Mouse (Mus musculus) forebrain, embryonic 12.5 days (tissue): ENCODE results near the gene Stk38l. TPM values are rescaled to one million over a fixed set of nuclear protein-coding genes. Genes with fewer than 3 reads are reported as not detected.

ENCODE experiments used
- ATAC-seq: fragments of 200-750 bp; cut with Nextera tagmentation; 2 replicates; pipeline ENCODE4 v1.8.0; 2017; ENCODE audit warnings: moderate TSS enrichment; ENCODE audit not compliant: low FRiP score
- H3K27ac ChIP-seq: fragments of 300-500 bp; sonication (generic); 2 replicates; pipeline ENCODE4 v1.5.1; 2016; ENCODE audit warnings: mild to moderate bottlenecking
- H3K27me3 ChIP-seq: fragments of 300-500 bp; sonication (generic); 2 replicates; pipeline ENCODE4 v1.6.1; 2016; ENCODE audit warnings: mild to moderate bottlenecking
- H3K36me3 ChIP-seq: fragments of 300-500 bp; sonication (generic); replicated peaks from 2 replicates; pipeline ENCODE4 v1.6.1; 2016; ENCODE audit warnings: mild to moderate bottlenecking
- H3K4me1 ChIP-seq: fragments of 300-500 bp; sonication (generic); 2 replicates; pipeline ENCODE4 v1.6.1; 2016
- H3K4me2 ChIP-seq: fragments of 300-500 bp; sonication (generic); 2 replicates; pipeline ENCODE4 v1.6.1; 2016; ENCODE audit warnings: mild to moderate bottlenecking, moderate library complexity
- H3K4me3 ChIP-seq: fragments of 300-500 bp; sonication (generic); replicated peaks from 2 replicates; pipeline ENCODE4 v1.5.1; 2016; ENCODE audit warnings: mild to moderate bottlenecking
- H3K9ac ChIP-seq: fragments of 300-500 bp; sonication (generic); 2 replicates; pipeline ENCODE4 v1.6.1; 2016; ENCODE audit warnings: mild to moderate bottlenecking
- H3K9me3 ChIP-seq: fragments of 300-500 bp; sonication (generic); 2 replicates; pipeline ENCODE4 v1.6.1; 2016
- WGBS: fragments of 180-500 bp; shearing (Covaris S2); methylation state at CpG from one replicate; pipeline ENCODE4 v1.1.7; 2016; 5-methylcytosine and 5-hydroxymethylcytosine counted together
- polyA plus RNA-seq: library from polyadenylated mRNA; unstranded; fragments of >200 nt; fragmentation: Nextera tagmentation; extraction: Ambion mirVana; gene quantifications from 2 replicates; pipeline ENCODE4 v1.2.1, GENCODE M21; 2016

The Stk38l gene
- polyA plus RNA-seq, 1 experiment from 2014 or later = 17.6 TPM

DNA sequence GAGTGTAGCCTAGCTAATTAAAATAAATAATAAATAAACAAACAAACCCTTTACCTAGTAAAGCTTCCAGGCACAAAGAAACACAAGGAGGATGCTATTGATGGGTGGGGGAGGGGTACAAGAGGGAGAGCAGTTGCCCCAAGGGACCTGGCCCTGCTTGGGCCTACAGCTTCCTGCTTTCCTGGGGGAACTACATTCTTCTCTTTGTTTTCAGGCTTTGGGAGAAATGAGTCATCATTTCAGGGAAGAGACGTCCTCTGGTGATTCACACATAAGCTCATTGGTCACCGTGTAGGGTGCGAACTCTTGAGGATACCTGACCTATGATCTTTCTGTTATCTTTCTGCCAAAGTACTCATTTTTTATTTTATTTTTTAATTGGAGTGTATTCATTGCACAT, 68.7 kb downstream of the Stk38l start:
- Histone ChIP-seq H3K27me3 (peaks cover 30% of the 10 kb centered on the region), H3K4me3 (no peak overlapping the region), H3K4me1 (peaks cover 14% of the 10 kb centered on the region), H3K9ac (no peak overlapping the region), H3K36me3 (no peaks in the 10 kb centered on the region), H3K9me3 (no peaks in the 10 kb centered on the region), H3K27ac (no peak overlapping the region), H3K4me2 (no peak overlapping the region)
- ATAC-seq = no peak
- WGBS = 73% methylated on average over 3 of the region's 3 CpGs

DNA sequence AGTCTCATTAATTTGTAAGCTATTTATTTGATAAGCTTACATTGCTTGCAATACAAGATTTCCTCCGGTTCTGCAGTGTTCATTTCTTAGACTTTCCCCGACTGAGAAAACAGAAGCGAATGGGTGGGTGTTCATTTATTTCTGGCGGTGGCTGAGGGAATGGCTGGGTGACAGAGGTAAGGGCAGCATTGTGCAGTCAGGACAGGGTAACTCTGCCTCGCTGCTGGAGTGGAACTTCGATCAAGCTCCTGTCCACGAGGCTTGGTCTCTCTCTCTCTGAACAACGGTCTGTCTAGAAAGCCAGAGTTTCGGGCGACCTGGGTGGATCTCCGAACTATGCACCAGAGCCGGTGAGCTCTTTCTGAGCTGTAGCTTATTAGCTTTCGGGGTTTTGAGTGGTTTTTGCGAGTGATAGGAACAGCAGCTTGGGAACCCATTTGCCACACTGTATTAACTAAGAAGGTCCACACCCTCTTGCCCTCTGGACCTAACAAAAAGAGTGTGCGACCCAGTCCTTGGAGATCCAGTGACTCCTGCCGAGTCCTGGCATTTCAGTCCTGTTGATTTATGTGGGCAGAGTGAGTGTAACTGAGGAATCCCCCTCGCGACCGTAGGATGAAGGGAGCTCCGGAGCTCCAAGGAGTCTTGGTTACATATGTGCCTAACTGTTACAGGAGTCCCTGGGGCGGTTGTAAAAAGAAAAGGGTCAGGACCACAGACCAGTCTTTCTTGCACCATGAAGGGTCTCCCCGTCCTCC, 70.5 kb downstream of the Stk38l start:
- peak overlapping the region; percentile 48 for H3K4me3 ChIP-seq
- WGBS = 17% methylated on average over 22 of the region's 22 CpGs
- peak overlapping the region; percentile 86 for H3K4me2 ChIP-seq
- H3K4me1 ChIP-seq = peaks cover 14% of the 10 kb centered on the region
- H3K9ac ChIP-seq = peak overlapping the region; percentile 46
- H3K27me3 ChIP-seq = peaks cover 30% of the 10 kb centered on the region
- no peaks in the 10 kb centered on the region for H3K36me3 ChIP-seq
- H3K9me3 ChIP-seq = no peaks in the 10 kb centered on the region
- no peak; the same call in 1 of the 2 replicates for ATAC-seq
- no peak overlapping the region for H3K27ac ChIP-seq

GRCm38 (mm10) chr6:146795924-146796545, 71.2 kb downstream of the Stk38l start, which contains the start of gene Arntl2:
Gene Arntl2 (plus strand): TSS chr6:146796055.
- Histone ChIP-seq H3K27me3 (peaks cover 30% of the 10 kb centered on the region), H3K9ac (peak within 1 kb of the TSS; percentile 46), H3K27ac (no peak within 1 kb of the TSS), H3K4me2 (peak within 1 kb of the TSS; percentile 86), H3K4me1 (peaks cover 14% of the 10 kb centered on the region), H3K9me3 (no peaks in the 10 kb centered on the region), H3K36me3 (no peaks in the 10 kb centered on the region), H3K4me3 (peak within 1 kb of the TSS; percentile 48)
- ATAC-seq = peak; percentile 95
- WGBS = 2% methylated on average over 36 of the region's 36 CpGs

DNA sequence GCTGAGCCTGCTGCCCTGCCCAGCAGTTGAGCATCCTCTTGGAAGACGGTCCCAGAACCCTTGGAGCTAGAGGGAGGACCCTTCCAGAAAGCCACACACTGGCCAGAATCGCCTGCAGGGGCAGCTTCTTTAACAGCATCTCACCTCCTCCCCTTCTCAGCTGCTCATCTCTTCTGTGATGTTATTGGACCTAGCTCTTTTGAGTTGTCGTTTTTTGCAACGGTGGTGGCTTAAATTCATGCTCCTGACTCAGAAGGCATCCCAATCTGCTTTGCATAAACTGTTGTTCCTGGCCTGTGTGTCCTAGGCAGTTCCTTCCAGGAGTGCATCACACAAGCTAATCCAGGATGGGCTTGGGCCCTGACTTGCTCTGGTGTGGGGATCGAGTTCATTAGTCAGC, 72.7 kb downstream of the Stk38l start:
- Histone ChIP-seq H3K36me3 (no peaks in the 10 kb centered on the region), H3K27me3 (peaks cover 30% of the 10 kb centered on the region), H3K9me3 (no peaks in the 10 kb centered on the region), H3K4me3 (no peak overlapping the region), H3K4me2 (no peak overlapping the region), H3K4me1 (peaks cover 14% of the 10 kb centered on the region), H3K9ac (no peak overlapping the region), H3K27ac (no peak overlapping the region)
- WGBS = 62% methylated on average over 5 of the region's 5 CpGs
- no peak for ATAC-seq

- Histone ChIP-seq H3K4me3 (no peak overlapping the region), H3K9me3 (no peaks in the 10 kb centered on the region), H3K9ac (no peak overlapping the region), H3K27ac (no peak overlapping the region), H3K27me3 (no peaks in the 10 kb centered on the region), H3K4me2 (no peak overlapping the region), H3K4me1 (no peaks in the 10 kb centered on the region), H3K36me3 (no peaks in the 10 kb centered on the region)
- ATAC-seq = no peak
- WGBS = 94% methylated on average over 6 of the region's 6 CpGs
Observed at GRCm38 (mm10) chr6:146809991-146810390, 85.2 kb downstream of the Stk38l start.

GRCm38 (mm10) chr6:146813007-146813406, 88.2 kb downstream of the Stk38l start:
- Histone ChIP-seq H3K36me3 (no peaks in the 10 kb centered on the region), H3K9ac (no peak overlapping the region)
- no peak for ATAC-seq

DNA sequence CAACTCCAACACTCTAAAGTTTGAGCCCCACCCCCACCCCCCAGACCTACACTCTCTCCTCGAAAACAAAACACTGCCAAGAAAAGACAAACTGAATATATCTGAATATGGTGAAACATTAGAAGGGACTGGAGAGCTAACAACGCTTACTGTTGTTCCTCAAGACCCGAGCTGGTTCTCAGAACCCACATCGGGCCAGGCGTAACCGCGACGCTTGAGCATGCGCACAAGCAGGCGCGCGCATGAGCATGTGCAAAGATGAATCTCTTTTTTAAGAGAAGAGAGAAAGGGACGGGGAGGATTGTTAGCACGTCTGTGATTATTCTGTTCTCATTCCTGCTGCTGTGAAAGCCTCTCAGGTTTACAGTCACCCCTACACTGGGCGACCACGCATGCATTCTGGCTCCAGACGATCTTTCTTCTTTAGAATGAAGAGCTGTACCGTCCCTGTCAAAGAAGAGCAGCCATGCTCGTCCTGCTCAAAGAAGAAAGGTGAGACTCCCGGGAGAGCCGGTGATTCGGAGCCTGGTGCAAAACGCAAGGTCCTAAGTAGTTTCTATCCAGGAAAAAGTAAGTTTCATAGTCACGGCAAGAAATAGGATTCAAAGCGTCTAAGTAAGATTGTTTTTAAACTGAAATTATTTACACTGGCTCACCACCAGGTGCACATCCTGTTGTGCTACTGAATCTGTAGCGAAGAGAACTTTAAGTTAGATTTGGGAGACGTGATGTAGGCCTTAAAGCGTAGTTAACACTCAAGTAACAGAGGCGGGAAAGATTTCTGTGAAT, 95.6 kb downstream of the Stk38l start:
- no peak for ATAC-seq
- 86% methylated on average over 29 of the region's 29 CpGs for WGBS
- no peak overlapping the region for H3K9ac ChIP-seq

More at GRCm38 (mm10) chr6:146813007-146813406, 88.2 kb downstream of the Stk38l start:
- Histone ChIP-seq H3K4me2 (no peak overlapping the region), H3K27me3 (no peaks in the 10 kb centered on the region), H3K9me3 (no peaks in the 10 kb centered on the region), H3K27ac (no peak overlapping the region), H3K4me1 (no peaks in the 10 kb centered on the region), H3K4me3 (no peak overlapping the region)
- 89% methylated on average over 5 of the region's 5 CpGs for WGBS

GRCm38 (mm10) chr6:146821958-146822357, 97.2 kb downstream of the Stk38l start:
- no peak overlapping the region for H3K27ac ChIP-seq
- no peak for ATAC-seq
- no peaks in the 10 kb centered on the region for H3K9me3 ChIP-seq
- WGBS = 93% methylated on average over 13 of the region's 13 CpGs
- no peak overlapping the region for H3K9ac ChIP-seq
- no peaks in the 10 kb centered on the region for H3K36me3 ChIP-seq
- H3K4me2 ChIP-seq = no peak overlapping the region
- H3K27me3 ChIP-seq = no peaks in the 10 kb centered on the region
- H3K4me1 ChIP-seq = no peaks in the 10 kb centered on the region
- H3K4me3 ChIP-seq = no peak overlapping the region

More for the DNA sequence above, 95.6 kb downstream of the Stk38l start:
- no peak overlapping the region for H3K27ac ChIP-seq
- no peaks in the 10 kb centered on the region for H3K27me3 ChIP-seq
- H3K4me3 ChIP-seq = no peak overlapping the region
- no peaks in the 10 kb centered on the region for H3K4me1 ChIP-seq
- H3K4me2 ChIP-seq = no peak overlapping the region
- H3K9me3 ChIP-seq = no peaks in the 10 kb centered on the region
- H3K36me3 ChIP-seq = no peaks in the 10 kb centered on the region

- Histone ChIP-seq H3K4me3 (no peak overlapping the region), H3K27me3 (no peaks in the 10 kb centered on the region), H3K9ac (no peak overlapping the region), H3K4me1 (no peaks in the 10 kb centered on the region), H3K4me2 (no peak overlapping the region), H3K9me3 (no peaks in the 10 kb centered on the region), H3K27ac (no peak overlapping the region), H3K36me3 (no peaks in the 10 kb centered on the region)
- ATAC-seq = peak; percentile 58; the same call in 1 of the 2 replicates
- WGBS = 41% methylated on average over 16 of the region's 16 CpGs
Observed at GRCm38 (mm10) chr6:146824727-146825486, 100.1 kb downstream of the Stk38l start.

- no peaks in the 10 kb centered on the region for H3K27me3 ChIP-seq
- no peak overlapping the region for H3K4me3 ChIP-seq
- WGBS = 77% methylated on average over 1 of the region's 1 CpGs
- H3K9me3 ChIP-seq = no peaks in the 10 kb centered on the region
- H3K4me2 ChIP-seq = no peak overlapping the region
- 0 out of 2 replicates have a peak, but pooled peaks have one; percentile 14 for ATAC-seq
- no peaks in the 10 kb centered on the region for H3K36me3 ChIP-seq
- no peak overlapping the region for H3K9ac ChIP-seq
- no peak overlapping the region for H3K27ac ChIP-seq
- no peaks in the 10 kb centered on the region for H3K4me1 ChIP-seq
Observed at GRCm38 (mm10) chr6:146825487-146825773, 100.6 kb downstream of the Stk38l start.
